Mouse (Mus musculus) layer of hippocampus, postnatal 10 days (tissue): ENCODE data around the gene Agtr1a. TPM values are rescaled to one million over a fixed set of nuclear protein-coding genes. Genes with fewer than 3 reads are reported as not detected.
A peak's percentile ranks its signal among the peaks of the same experiment; 100 is the strongest.

Experiments used
- DNase-seq, 2 experiments: peaks; one replicate each; pipeline ENCODE4 v3.0.0; 2021; ENCODE audit warnings: low spot score in 2 of 2
- long read RNA-seq: library from polyadenylated mRNA; stranded (forward); transcript quantifications from one replicate; pipeline ENCODE4 v2.0.0, GENCODE M21; 2023
- total RNA-seq, 2 experiments: library from RNA; stranded (reverse); gene quantifications; 2 replicates each; pipeline ENCODE4 v1.2.3; 2021

Agtr1a gene
- total RNA-seq: 1 to 10 TPM; 1.3 to 3.6 TPM
- long read RNA-seq, partial matches to known transcripts: 0 of 1 reads
- long read RNA-seq, other reads (novel, unspliced or antisense): 0 of 1 reads

- DNase-seq: peak; percentile 34 to 55
These were observed at the start of gene Agtr1a for GRCm38 (mm10) chr13:30336148-30336801. Agtr1a (plus strand) TSS chr13:30336441.

DNA sequence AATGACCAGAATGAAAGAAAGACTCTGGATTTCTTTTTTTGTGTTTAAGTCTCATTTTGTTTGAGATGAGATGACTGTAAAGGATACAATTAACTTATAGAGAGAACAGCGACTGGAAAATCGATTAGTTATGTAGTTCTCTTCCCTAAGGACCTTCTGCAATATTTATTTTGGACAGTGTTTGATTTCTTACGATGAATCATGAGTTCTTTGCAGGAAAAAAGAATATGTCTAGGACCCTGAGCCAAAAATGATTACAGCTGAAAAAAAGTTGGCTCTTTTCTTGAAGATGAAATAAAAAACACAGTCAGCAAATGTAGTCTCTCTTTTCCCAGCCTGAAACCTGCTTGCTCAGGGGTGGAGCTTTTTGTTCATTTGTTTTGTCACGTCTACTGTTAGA, 26.0 kb upstream of the Agtr1a start:
- DNase-seq: no peak

DNA sequence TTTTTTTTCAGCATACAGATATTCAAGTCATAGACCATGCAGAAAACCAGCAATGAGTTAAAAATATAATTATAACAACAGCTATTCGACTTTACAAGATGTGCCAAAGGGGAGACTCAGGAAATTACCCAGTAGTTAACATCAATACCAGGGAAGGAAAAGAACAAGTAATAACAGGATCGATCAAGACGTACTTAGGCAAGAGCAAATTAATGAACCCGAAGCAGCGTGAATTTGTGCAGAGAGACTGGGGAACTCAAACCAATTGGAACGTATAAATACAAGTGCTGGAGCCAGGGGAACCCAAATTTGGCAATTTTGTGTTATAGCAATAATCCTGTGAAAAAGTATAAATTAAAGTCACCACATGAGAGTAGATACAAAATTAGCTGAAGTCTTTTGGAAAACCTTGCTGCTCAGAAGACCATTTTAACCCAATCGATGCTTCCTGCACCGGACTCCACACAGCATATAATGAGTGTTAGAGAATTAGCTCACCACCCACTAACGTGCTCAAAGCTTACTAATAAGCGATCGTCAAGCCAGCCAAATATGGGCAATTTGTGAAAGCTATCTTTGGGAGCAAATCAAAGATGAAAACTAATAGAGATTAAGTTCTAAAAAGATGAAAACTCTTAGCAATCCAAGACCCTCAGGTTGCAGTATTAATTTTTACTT, 11.4 kb upstream of the Agtr1a start:
- DNase-seq: no peak

GRCm38 (mm10) chr13:30331061-30331460, 5.2 kb upstream of the Agtr1a start:
- no peak for DNase-seq

DNA sequence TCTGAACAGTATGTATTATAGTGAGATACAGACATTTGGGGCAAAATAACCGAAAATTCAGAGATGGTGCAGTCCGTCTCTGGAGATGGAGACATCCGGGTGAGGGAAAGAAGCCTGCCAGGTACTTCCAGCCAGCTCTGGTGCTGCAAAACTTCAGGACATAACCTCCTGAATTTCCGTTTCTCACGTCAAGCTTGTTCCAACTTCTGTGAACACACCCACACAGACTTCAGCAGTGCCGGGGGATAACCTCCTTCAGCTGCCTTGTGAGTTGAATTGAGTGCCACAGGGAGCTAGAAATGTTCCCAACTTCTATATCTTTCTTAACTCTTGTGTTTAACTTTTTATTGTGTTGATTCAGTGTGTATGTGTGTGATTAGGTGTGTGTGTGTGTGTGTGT, 4.4 kb upstream of the Agtr1a start:
- no peak for DNase-seq

GRCm38 (mm10) chr13:30332581-30332980, 3.7 kb upstream of the Agtr1a start:
- DNase-seq: no peak

DNA sequence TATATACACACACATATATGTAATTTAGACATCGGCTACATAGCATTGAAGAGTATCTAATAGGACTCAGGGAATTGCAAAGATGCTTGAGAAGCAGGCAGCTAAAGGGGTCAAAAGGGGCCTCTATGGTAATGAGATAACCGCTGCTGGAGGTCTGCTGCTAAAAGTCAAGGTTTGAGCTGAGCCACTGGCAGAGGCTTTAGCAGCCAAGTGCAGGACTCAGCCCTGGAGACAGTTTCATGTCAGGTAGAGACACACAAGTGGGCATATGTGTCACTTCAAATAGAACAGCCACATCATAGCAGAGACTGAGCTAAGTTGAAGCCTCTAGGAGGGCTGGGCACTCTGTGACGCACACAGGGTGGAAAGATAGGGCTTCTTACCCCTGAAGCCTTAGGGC, 1.6 kb upstream of the Agtr1a start:
- DNase-seq: no peak

GRCm38 (mm10) chr13:30336913-30337312, 672 bp downstream of the Agtr1a start:
- no peak for DNase-seq

DNA sequence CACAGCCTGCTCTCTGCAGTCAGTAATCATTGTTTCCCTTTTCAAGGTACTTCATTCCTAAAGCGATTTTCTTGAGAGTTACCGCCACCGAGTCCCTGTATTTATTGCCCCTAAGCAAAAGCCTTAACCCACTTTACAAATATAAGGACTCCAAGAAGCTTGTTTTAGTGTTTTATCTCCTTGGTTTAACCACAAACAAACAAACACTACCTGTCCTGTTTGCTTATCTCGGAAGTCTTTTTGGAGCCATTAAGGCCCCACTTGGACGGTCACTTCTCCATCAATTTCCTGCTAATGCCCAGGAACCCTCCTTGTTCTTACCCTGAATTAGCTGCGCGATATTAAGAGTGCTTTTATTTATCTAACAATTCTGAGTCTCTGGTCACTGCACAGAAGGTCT, 1.4 kb downstream of the Agtr1a start:
- DNase-seq: no peak

- no peak for DNase-seq
These were observed 2.3 kb downstream of the Agtr1a start for GRCm38 (mm10) chr13:30338576-30338975.

- no peak for DNase-seq
These were observed 3.7 kb downstream of the Agtr1a start for GRCm38 (mm10) chr13:30339927-30340326.

- DNase-seq: peak in 1 of 2 experiments; percentile 8
These were observed 6.0 kb downstream of the Agtr1a start for GRCm38 (mm10) chr13:30341987-30342898.

DNA sequence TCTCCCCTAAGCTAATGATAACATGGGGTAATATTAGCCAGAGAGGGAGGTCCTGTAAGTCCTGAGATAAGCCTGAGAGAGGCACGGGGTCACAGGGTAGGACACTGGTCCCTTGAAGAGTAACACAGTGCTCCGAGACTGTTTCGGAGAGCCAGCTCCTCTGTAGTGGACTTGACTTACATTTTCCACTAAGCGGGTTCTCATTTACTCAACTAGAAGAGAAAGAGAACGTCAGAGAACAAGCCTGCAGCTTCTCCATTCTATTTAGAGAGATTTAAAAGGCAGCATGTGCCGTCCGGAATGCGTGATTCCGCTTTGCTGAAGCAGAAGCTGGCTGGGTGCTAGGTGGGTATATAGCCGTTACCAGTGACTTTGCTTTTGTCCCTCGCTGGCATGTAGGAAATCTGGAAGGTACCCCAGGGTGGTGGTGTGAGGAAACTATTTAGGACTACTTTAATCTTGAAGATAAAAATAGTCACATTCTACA, 9.2 kb downstream of the Agtr1a start:
- DNase-seq: no peak

DNA sequence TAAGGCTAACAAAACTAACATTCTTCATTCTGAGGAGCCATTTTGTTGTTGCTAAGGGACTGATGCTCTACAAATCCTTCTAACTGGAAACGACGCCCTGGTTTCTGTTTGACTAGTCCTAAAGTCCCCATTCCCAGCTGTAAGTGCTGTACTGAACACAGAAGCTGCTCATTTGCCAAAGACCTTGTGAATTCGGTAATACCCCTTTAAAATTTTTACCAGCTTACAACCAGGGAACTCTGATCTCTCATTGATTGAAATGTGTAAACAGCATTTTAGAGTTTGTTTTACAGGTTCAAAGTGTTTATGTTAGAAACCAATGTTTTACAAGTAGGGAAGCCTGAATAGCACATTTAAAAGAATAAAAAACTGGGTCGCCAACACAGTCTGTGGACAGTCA, 10.6 kb downstream of the Agtr1a start:
- no peak for DNase-seq

DNA sequence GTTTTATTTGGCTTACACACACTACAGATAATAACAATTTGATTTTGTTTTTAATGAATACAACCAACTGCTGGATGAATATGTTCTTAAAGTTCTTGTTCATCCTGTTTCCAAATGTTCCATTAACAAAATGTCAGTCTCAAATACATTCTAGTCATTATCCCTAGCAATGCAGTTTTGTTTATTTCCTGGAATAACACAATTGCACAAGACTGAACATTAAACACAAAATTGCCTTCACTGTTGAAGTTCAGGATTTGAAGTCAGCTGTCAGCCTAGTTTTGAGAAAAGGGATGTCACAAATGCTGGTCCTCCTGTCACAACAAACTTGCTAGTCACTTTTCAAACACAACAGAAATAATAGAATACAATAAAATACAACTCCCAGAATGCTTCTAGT, 12.1 kb downstream of the Agtr1a start:
- no peak for DNase-seq

DNA sequence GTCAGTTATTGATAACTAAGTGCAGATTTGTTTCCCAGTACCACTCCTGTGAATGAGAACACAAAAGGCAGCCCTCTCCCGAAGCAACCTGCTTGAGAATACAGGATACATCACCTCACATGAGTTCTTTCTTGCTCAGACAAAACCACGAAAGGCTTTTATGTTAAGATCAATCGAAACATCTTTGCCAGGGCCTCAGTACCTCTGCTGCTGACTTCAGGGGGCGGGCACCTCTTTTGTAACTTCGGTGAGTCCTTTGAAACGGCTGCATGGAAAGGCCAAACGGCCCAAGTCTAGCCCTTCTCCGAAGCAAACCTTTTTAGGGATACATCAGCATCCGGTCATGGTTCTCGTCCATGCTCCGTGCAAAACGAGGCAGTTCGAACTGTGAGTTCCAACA, 15.7 kb downstream of the Agtr1a start:
- DNase-seq: no peak

- DNase-seq: no peak
These were observed 18.8 kb downstream of the Agtr1a start for GRCm38 (mm10) chr13:30354991-30355580.

DNA sequence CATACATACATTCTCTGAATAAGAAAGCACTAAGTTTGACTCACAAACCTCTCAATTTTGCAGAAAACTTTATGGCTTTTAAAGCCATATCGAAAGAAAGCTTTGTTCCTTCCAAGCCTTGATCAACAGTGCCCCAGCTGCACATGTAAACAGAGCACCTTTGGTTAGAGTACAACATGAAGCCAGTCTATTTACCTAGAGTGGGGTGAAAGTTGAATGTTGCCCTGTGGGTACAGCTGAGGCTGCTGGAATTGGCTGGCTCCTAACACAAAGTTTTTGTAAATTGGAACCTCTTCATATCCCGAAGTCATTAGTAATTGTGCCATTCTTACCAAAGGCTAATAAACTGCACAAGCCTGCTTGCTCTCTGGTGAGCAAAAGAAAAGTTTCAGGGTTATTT, 19.7 kb downstream of the Agtr1a start:
- no peak for DNase-seq

DNA sequence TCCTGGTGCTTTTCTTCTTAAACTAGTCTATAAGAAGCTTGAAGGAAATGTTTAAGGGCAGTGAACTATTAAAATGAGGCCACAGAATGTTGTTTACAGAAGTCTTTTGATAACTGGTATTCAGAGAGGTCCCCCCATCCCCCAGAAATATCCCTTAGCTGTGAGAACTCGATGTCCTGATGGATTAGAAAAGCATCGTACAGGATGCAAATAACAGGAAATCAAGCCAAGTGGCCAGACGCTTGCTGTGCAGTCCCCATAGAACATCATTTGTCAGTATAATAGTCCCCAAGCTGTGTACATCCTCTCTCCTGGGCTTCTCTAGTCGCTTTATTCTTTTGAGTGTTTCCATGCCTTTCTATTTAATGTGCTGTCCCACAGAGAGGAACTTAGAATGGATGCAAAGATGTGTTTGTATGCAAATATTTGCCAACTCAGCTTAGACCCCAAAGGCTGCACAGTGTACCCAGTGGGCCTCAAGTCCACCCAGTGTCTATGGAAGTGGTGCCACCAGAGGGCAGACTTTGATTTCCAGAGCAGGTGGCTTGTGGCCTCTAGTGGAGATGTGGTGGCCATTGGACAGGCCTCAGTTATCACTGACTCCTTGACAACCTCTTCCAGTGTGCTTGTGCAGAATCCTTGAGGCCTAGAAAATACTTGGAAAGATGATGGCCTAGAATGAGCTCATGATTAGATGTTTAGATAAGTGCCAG, 22.4 kb downstream of the Agtr1a start:
- DNase-seq: no peak

GRCm38 (mm10) chr13:30359886-30360285, 23.6 kb downstream of the Agtr1a start:
- no peak for DNase-seq

DNA sequence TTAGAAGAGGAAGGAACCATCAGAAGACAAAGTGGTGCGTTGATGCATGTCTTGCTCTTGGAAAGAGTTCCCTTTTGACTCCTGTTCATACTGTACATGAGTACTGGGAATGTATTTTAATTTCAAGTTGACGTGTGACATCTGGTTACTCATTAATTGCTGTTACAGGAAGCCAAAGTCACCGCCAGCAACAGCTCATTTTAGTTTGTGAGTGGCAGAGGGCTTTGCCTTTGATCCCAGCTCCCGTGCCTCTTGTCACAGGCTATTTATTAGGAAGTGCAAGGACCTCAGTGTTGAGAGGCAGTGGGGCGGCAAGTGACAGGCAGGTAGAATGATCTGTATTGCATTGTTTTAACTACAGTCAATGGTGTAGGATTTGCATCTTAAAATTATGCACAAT, 24.8 kb downstream of the Agtr1a start:
- no peak for DNase-seq
